Mouse (Mus musculus) ES-E14 (cell line): ENCODE results near the gene Nhlh2.

Experiments
- HCFC1 ChIP-seq: IDR thresholded peaks from 2 replicates; pipeline ENCODE4 v1.6.1; 2012; ENCODE audit warnings: low read length, inconsistent platforms, borderline replicate concordance; ENCODE audit not compliant: insufficient read depth
- MAFK ChIP-seq: IDR thresholded peaks from 2 replicates; pipeline ENCODE4 v1.6.1; 2014; ENCODE audit warnings: mild to moderate bottlenecking, low read depth, low read length, inconsistent platforms; ENCODE audit not compliant: insufficient read depth
- ZNF384 ChIP-seq: IDR thresholded peaks from 2 replicates; pipeline ENCODE4 v1.6.1; 2012; ENCODE audit warnings: low read depth, low read length, inconsistent platforms

- TF ChIP-seq ZNF384 (no peak), HCFC1 (no peak), MAFK (no peak)
Observed at GRCm38 (mm10) chr3:102038608-102039007, 28.7 kb downstream of the Nhlh2 start.
